1 mouse cellular context compared by ENCODE assay signal in genomic region chr16:84744703-84745490, GRCm38 (mm10).
TF ChIP-seq lines count a peak whose summit lies in the region.

No protein-coding gene starts in this region.

TF ChIP-seq in myocyte, 11 proteins besides CTCF, POLR2A, EP300 and RAD21:
- TF ChIP-seq CEBPB (IDR thresholded peaks at IDR 0.05; ENCODE audit: insufficient read depth, poor library complexity, severe bottlenecking): no peak
- TF ChIP-seq MYOD1 (IDR thresholded peaks at IDR 0.05; ENCODE audit: control insufficient read depth in 1 of 3, insufficient read length in 2 of 3, low read depth in 2 of 3): no peak
- no peak for TF ChIP-seq POLR2AphosphoS2 (IDR thresholded peaks at IDR 0.05; ENCODE audit: insufficient read length, low read depth)
- no peak for TF ChIP-seq TCF12 (IDR thresholded peaks at IDR 0.05; ENCODE audit: insufficient read depth, poor library complexity, severe bottlenecking)
- TF ChIP-seq USF1 (IDR thresholded peaks at IDR 0.05; ENCODE audit: low read depth): peak; percentile 2
